8 mouse cellular contexts compared by ENCODE assay signal in genomic region chr1:172143570-172143969, GRCm38 (mm10). TPM values are rescaled to one million over a fixed set of nuclear protein-coding genes. Genes with fewer than 3 reads are reported as not detected.
DNase-seq lines count a peak whose midpoint lies in the region; ATAC-seq and TF ChIP-seq lines count a peak whose summit lies in the region.

No protein-coding gene starts in this region.

- peak; percentile 41 to 85; a peak in 3 of 4 replicates for TF ChIP-seq CTCF in CH12.LX (conservative IDR thresholded peaks at IDR 0.05 in 1 of 2, IDR thresholded peaks at IDR 0.05 in 1 of 2; ENCODE audit: low read depth in 2 of 2, low read length in 2 of 2)

- dilution Hi-C loops in CH12.LX (cut with MboI; ENCODE audit: extremely low pct_ligation_motif_present, extremely low pct_unique_long_range_greater_than_20kb, low sequenced_read_pairs): no loop called here

- H3K36me3 ChIP-seq in heart, embryonic 12.5 days: no peaks in the 10 kb centered on the region
- H3K36me3 ChIP-seq in CH12.LX (replicated peaks in 1 of 2; ENCODE audit: control insufficient read depth in 1 of 2, insufficient read depth in 1 of 2, low read length in 1 of 2): no peaks in the 10 kb centered on the region

- peak; percentile 73 for TF ChIP-seq RAD21 in CH12.LX (IDR thresholded peaks at IDR 0.05; ENCODE audit: low read depth, low read length)

- H3K9me3 ChIP-seq in heart, embryonic 12.5 days (replicated peaks): no peaks in the 10 kb centered on the region
- no peaks in the 10 kb centered on the region for H3K9me3 ChIP-seq in CH12.LX (replicated peaks; ENCODE audit: low read length)

- H3K4me2 ChIP-seq in heart, embryonic 12.5 days: no peak overlapping the region
- H3K4me2 ChIP-seq in CH12.LX (ENCODE audit: insufficient read depth, low read depth, poor library complexity, severe bottlenecking): no peak overlapping the region

- H3K9ac ChIP-seq in heart, embryonic 12.5 days: no peak overlapping the region
- no peak overlapping the region for H3K9ac ChIP-seq in CH12.LX (ENCODE audit: insufficient read depth, low read depth)

- 32% methylated on average over 1 of the region's 1 CpGs for WGBS in heart, embryonic 12.5 days

- no peak overlapping the region for H3K27ac ChIP-seq in heart, embryonic 12.5 days (ENCODE audit: poor library complexity, severe bottlenecking)
- H3K27ac ChIP-seq in CH12.LX (ENCODE audit: insufficient read depth, low read depth): no peak overlapping the region

- no peak for TF ChIP-seq POLR2A in CH12.LX (IDR thresholded peaks at IDR 0.05; ENCODE audit: low read depth, low read length)

- no peaks in the 10 kb centered on the region for H3K27me3 ChIP-seq in heart, embryonic 12.5 days (replicated peaks)
- H3K27me3 ChIP-seq in CH12.LX (replicated peaks): no peaks in the 10 kb centered on the region

- intact Hi-C loops in heart, postnatal 14 days (cut with DNase I): no loop called here
- intact Hi-C loops in left cerebral cortex, postnatal 25 days (cut with DNase I): loop anchor here (1.0 kb wide), 1 partner anchor 167 kb away; no protein-coding TSS in a partner anchor

- 0 out of 2 replicates have a peak, but pooled peaks cover 5% of the 10 kb centered on the region for H3K4me1 ChIP-seq in heart, embryonic 12.5 days (replicated peaks)
- H3K4me1 ChIP-seq in CH12.LX (ENCODE audit: control insufficient read depth in 1 of 2, insufficient read depth in 2 of 2): peaks cover 2 to 13% of the 10 kb centered on the region in 2 experiments; a peak in 3 of 4 replicates

- in situ Hi-C loops in CH12.LX (cut with MboI; ENCODE audit: low pct_ligation_motif_present, low pct_unique_long_range_greater_than_20kb, low sequenced_read_pairs): no loop called here

- no peak for TF ChIP-seq EP300 in CH12.LX (IDR thresholded peaks at IDR 0.05; ENCODE audit: low read length)

- H3K79me2 ChIP-seq in CH12.LX (replicated peaks; ENCODE audit: control insufficient read depth, extremely low read depth, insufficient read depth, poor library complexity, severe bottlenecking): peaks cover 5% of the 10 kb centered on the region; the same call in 1 of the 2 replicates

- peak; percentile 55 for DNase-seq in heart, adult 8-10 months (ENCODE audit: low spot score)
- peak; percentile 76 for DNase-seq in CH12.LX (ENCODE audit: extremely low read depth)
- DNase-seq in cerebellum, adult 18-20 months: peak; percentile 62 to 72
- peak; percentile 44 to 74 for DNase-seq in heart, postnatal 14 days
- DNase-seq in left cerebral cortex, postnatal 25 days (ENCODE audit: low spot score in 2 of 2): peak; percentile 52 to 85
- peak; percentile 68 for DNase-seq in right cerebral cortex, adult 18-20 months
- DNase-seq in c-Kit-positive CD71-positive TER-119-positive erythroid progenitor cells, embryonic 14.5 days (ENCODE audit: low spot score): no peak

- ATAC-seq in heart, embryonic 12.5 days (ENCODE audit: insufficient number of reproducible peaks, low FRiP score): no peak

- H3K4me3 ChIP-seq in heart, embryonic 12.5 days: no peak overlapping the region
- H3K4me3 ChIP-seq in CH12.LX (replicated peaks in 1 of 3; ENCODE audit: low read depth in 2 of 3, low read length in 2 of 3, poor library complexity in 1 of 3): no peak overlapping the region

TF ChIP-seq in CH12.LX, 34 proteins besides CTCF, POLR2A, EP300 and RAD21:
- TF ChIP-seq MAX (IDR thresholded peaks at IDR 0.05; ENCODE audit: low read length) (no peak), SMC3 (IDR thresholded peaks at IDR 0.05; ENCODE audit: low read depth, low read length) (peak; percentile 84), ZNF384 (IDR thresholded peaks at IDR 0.05; ENCODE audit: low read depth, low read length) (peak; percentile 18; the same call in 1 of the 2 replicates), NELFE (IDR thresholded peaks at IDR 0.05; ENCODE audit: low read depth, low read length) (no peak), RCOR1 (conservative IDR thresholded peaks at IDR 0.05; ENCODE audit: low read depth, low read length) (no peak), KAT2A (IDR thresholded peaks at IDR 0.05; ENCODE audit: insufficient replicate concordance, low read length) (no peak), TBP (conservative IDR thresholded peaks at IDR 0.05; ENCODE audit: low read depth, low read length) (no peak), PAX5 (IDR thresholded peaks at IDR 0.05; ENCODE audit: low read length) (no peak), UBTF (IDR thresholded peaks at IDR 0.05; ENCODE audit: low read depth, low read length) (no peak), HCFC1 (IDR thresholded peaks at IDR 0.05; ENCODE audit: low read depth, low read length) (no peak), ZKSCAN1 (IDR thresholded peaks at IDR 0.05; ENCODE audit: borderline replicate concordance, low read depth, low read length) (no peak), MEF2A (IDR thresholded peaks at IDR 0.05; ENCODE audit: borderline replicate concordance, low read depth, low read length) (0 out of 2 replicates have a peak, but pooled peaks have one; percentile 26), GABPA (IDR thresholded peaks at IDR 0.05; ENCODE audit: insufficient replicate concordance, low read depth, low read length) (no peak), ZC3H11A (IDR thresholded peaks at IDR 0.05; ENCODE audit: low read depth, low read length) (peak; percentile 34; the same call in 1 of the 2 replicates), E2F4 (IDR thresholded peaks at IDR 0.05; ENCODE audit: insufficient replicate concordance, low read depth, low read length) (no peak), USF1 (IDR thresholded peaks at IDR 0.05; ENCODE audit: low read depth, low read length) (no peak), MAZ (IDR thresholded peaks at IDR 0.05; ENCODE audit: low read depth, low read length) (no peak), SIN3A (IDR thresholded peaks at IDR 0.05; ENCODE audit: low read length) (no peak), POLR2AphosphoS2 (IDR thresholded peaks at IDR 0.05; ENCODE audit: low read depth, low read length) (no peak), ETS1 (conservative IDR thresholded peaks at IDR 0.05; ENCODE audit: low read depth, low read length) (no peak), CHD1 (IDR thresholded peaks at IDR 0.05; ENCODE audit: low read depth, low read length) (no peak)

RNA-seq across cellular contexts. Expression of gene Dcaf8, which starts 4.3 kb away (rescaled TPM):
- 100 to 1,000 TPM; 120 to 132 (median 125) TPM for total RNA-seq in heart, adult 8-10 months (2022)
- 123 and 125 TPM in 2 replicates for polyA plus RNA-seq in heart, embryonic 12.5 days (2016; fragmentation: Nextera tagmentation; extraction: Ambion mirVana)
- total RNA-seq in CH12.LX (2012; rRNA removed) (47.7 and 58.5 TPM in 2 replicates), CH12.LX (2014; rRNA removed) (46.2 and 50.1 TPM in 2 replicates)
- polyA plus RNA-seq in CH12.LX (2012; ENCODE audit: insufficient read length, low read depth): 77.2 and 80.7 TPM in 2 replicates
- 100 to 1,000 TPM; 117 to 122 TPM for total RNA-seq in heart, postnatal 14 days (2021)
- total RNA-seq in left cerebral cortex, postnatal 25 days (2021): 100 to 1,000 TPM; 105 to 108 TPM

RNA-seq across cellular contexts. Expression of gene Pex19, which starts 17.0 kb away (rescaled TPM):
- total RNA-seq in heart, adult 8-10 months (2022): 100 to 1,000 TPM; 108 to 144 (median 125) TPM
- polyA plus RNA-seq in heart, embryonic 12.5 days (2016; fragmentation: Nextera tagmentation; extraction: Ambion mirVana): 133 and 139 TPM in 2 replicates
- 43.5 and 46.0 TPM in 2 replicates for total RNA-seq in CH12.LX (2012; rRNA removed)
- 47.9 and 53.6 TPM in 2 replicates for total RNA-seq in CH12.LX (2014; rRNA removed)
- 58.2 and 60.5 TPM in 2 replicates for polyA plus RNA-seq in CH12.LX (2012; ENCODE audit: insufficient read length, low read depth)
- 100 to 1,000 TPM; 122 to 124 TPM for total RNA-seq in heart, postnatal 14 days (2021)
- total RNA-seq in left cerebral cortex, postnatal 25 days (2021): 10 to 100 TPM; 95.2 to 97.2 TPM
